Mouse (Mus musculus) regulatory T cell (primary cell): ENCODE data around the gene Hemgn.

ENCODE experiments used
- in situ Hi-C: fragments of 300-600 bp; cut with MboI, MseI; formaldehyde crosslinking; loops from one replicate; pipeline ENCODE4 v1.15.1; 2025; ENCODE audit warnings: high pct_unique_total_duplicates

The Hemgn gene

DNA sequence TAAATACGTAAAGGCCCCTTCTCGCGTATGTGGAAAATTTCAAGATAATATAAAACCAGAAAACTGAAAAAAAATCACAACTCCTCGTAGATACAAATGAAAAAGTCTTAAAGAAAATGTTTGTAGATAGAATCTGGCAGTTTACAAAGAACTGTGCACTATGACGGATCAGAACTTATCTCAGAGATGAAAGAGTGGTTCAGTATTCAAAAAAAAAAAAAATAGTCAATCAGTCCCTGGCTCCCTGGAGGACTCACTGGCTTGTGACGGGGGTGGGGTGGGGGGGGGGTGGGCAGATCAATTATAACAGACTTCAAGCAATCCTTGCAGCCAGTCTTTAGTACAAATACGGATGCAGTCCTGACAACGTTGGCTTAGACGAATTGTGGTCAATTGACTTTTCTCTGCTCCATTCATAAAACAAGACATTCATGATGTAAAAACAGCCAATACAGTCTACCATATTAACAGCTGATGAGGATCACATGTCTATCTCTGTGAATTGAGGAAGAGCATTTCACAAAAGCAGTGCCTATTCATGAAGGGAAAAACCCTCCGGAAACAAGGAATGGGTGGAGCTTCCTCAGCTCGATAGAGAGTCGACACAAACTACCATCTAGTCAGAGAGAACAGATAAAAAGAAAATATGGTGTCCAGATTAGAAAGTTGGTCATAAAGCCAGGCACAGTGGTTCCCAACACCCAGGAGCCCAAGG, 53.6 kb downstream of the Hemgn start:
- in situ Hi-C loops: no loop called here

DNA sequence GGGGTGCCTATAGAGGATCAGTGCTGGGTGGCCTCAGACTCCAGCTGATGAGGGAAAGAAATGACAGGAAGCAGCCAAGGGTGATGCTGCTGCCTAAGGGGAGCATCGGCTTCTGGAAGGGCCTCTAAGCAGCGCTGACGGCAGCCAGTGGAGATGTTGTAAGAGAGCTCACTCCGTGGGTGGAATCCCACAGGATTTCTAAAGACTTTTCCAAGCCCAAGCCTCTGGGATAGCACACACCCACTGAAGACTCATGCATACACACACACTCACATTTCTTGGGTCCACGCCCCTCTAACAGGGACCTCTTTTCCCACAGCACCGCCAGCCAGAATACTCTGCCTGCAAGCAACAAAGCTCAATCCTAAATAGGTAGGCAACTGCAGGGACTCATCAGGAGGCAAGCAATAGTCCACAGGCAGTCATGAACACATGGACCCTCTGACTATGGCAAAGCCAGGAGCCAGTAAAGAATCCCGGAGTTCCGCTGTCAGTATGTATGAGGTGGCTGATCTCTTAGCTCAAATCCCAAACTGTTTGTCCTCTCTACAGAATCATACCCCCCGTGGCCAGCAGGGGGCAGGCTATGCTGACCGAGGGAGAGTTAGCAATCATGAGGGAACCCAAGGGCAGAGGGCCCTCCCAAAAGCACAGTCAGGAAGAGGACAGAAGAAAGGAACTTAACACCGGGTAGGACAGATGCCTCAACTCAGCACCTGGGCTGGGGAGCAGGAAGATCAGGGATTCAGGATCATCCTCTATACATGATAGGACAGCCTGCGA, 56.8 kb downstream of the Hemgn start:
- in situ Hi-C loops: no loop called here

DNA sequence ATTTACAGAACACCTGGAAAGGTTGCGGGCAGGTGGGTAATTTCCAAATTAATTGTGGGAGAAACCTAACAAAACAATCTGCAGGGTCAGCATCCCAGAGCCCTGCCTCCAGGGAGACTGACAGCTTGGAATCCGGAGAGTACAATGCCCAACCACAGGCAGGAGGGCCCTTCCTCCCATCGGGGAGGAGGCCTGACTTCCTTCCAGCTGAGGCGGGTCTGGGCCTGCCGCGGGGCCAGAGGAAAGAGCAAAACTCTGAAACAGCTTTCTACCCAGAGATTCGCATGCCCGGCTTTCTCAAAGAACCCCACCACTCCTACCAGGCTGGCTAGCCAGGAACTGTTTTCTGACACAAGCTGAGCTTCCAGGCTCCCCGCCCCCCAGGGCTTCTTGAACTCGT, 60.3 kb downstream of the Hemgn start:
- in situ Hi-C loops: no loop called here

DNA sequence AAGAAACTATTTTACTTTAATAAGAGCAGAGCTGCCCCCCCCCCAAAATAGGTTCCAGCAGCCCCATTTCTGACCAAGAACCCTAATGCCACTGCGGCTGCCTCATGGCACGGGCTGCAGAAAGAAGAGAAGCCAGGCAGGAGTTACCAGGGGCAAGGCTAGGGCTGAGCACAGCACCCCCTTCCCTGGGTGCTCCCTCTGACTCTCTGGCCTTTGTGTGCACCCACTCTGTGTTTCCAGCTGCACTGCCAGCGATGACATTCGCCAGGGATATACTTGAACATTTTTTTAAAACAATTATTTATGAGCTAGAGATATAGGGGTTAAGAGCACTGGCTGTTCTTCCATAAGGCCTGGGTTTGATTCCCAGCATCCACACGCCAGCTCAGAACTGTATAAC, 63.8 kb downstream of the Hemgn start:
- in situ Hi-C loops: no loop called here

DNA sequence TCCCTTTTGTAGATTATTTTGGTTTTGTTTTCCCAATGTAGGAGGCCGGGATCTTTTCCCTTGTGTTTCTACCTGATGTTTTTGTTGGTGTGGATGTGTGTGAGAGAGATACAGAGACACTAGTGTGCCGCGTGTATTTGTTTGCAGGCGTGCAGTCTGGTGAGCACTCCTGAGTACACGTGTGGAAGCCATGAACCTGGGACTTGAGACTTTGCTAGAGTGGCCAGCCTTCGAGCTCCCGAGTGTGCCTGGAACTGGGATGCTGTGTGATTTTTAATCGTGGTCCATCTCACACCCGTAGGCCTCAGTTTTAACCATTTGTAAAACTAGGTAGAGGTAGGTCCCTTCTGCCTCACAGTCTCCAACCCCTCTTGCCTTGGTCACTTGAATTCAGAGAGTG, 64.4 kb downstream of the Hemgn start:
- in situ Hi-C loops: no loop called here

DNA sequence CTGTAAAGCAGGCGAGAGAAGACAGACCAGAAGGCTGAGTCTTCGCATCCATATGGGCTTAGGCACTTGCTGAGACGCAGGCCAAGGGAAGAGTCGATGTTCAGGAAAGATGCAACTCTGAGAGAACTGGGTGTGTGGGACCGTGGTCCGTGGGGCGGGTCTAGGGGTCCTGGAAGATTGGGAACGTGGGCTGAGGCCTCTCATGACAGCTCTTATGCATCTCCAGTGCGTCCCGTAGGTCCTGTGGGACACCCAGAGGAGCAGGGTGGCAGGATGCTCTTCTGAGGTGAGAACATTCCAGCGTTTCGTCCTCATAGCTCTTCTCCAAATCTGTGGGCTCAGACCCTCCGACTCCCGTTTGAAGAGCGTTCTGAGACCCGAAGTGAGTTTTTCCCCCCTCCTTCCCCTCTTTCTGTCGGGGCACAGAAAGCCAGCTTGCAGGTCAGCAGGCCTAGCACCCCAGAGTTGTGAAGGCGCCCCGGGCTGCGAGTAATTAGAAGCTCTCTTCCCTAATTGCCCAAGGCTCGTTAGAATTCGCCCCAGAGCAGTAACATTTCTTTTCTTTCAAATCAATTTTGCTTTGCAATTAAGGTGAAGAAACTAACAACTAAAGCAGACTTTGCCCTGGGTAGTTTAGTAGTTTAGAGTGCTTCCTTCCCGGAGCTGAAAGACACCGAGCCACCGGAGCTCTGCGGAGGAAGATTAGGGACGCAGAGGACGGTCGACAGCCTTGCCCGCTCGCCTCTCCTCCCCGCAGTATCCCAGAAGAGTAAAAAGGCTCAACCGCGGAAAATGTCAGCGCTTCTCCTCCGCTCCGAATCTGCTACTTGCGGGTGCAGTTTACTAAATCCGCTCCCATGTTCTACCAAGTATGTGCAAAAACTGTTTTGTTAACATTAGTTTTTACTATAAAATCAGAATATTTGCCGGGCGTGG, 65.5 kb downstream of the Hemgn start:
- in situ Hi-C loops: no loop called here

DNA sequence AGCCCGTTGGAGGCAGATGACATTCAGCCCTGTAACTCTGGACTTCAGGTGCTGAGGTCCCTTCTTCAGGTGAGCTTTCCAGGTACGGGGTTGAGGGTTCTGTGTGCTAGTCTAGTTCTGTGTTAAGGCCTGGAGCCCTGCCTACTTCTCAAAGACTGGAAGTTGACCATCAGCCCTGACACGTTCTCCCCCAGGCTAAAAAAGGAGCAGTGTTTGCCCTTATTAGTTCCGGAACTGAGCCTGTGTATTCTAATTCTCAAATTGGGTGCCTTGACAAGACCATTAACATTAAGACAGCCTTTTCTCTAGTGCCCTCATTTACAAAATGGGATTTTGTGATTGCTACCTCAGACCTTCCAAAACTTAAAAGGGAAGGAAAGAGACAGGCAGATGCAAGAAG, 66.2 kb downstream of the Hemgn start:
- in situ Hi-C loops: no loop called here

DNA sequence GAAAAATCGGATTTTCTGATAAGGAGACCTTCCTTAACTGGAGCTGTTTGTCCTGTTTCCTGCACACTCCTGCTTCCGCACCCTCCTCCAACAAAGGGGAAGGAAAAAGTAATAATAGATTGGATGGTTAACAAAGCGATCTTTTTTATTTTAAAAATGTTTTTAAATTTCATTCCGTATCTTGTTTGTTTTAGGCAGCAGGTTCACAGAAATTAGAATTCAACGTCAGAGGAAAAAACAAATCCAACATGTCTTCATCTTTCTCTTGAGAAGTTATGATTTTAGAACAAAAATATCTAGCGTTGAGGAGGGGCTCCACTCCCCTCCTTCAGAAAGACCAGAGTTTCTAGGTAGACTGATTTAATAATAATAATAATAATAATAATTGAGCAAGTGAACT, 67.1 kb downstream of the Hemgn start:
- in situ Hi-C loops: no loop called here

DNA sequence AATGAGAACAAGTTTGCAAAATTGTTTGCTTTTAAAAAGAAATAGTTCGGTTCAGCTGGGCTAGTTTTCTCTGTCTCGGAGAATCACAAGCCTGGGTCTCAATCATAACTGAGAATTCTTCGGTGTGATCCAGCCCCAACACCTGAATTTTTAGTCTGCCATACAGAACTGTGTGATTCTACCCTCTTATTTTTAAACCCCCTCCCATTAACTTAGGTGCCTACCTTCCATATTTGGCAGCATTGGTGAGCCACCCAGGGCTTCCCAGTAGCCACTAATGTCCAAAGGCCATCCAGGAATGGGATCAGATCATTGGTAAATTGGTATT, 67.6 kb downstream of the Hemgn start:
- in situ Hi-C loops: no loop called here

DNA sequence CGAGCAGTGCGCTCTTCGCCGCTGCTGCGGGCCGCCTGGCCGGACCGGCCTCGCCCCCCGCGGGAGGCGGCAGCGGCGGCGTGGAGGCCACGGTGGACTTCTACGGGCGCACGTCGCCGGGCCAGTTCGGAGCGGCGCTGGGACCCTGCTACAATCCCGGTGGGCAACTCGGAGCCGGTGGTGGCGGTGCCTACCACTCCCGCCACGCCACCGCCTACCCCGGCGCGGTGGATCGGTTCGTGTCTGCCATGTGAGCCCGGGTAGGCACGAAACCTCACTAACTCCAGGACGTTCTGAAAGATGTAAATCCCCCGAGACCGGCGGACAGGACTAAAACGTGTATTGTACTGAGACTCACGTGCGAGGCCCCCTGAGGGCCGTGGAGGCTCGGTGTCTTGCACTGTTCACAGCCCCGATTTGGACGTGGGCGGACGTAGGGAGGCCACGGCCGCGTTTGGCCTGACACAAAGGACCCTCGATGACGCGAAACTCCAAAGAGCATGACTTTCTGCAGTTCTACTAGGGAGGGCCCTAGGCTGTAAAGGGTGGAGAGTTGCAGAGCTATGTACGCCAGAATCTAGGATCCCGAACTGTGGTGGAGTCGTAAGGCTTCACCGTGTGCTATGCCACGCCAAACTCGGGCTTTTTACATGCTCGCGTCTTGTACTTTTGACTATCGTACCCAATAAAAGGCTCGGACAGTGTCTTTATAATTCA, 68.1 kb downstream of the Hemgn start:
- in situ Hi-C loops: no loop called here

DNA sequence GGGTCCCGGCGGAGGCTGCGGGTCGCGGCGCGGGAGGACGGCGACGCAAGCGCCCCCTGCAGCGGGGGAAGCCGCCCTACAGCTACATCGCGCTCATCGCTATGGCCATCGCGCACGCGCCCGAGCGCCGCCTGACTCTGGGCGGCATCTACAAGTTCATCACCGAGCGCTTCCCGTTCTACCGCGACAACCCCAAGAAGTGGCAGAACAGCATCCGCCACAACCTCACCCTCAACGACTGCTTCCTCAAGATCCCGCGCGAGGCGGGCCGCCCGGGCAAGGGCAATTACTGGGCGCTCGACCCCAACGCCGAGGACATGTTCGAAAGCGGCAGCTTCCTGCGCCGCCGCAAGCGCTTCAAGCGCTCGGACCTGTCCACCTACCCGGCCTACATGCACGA, 69.0 kb downstream of the Hemgn start:
- in situ Hi-C loops: loop anchor here (5.0 kb wide), 1 partner anchor 47 kb away; no protein-coding TSS in a partner anchor
